Mouse (Mus musculus) heart, postnatal 0 days (tissue): ENCODE results near the gene Stt3b.

Experiments used
- CTCF ChIP-seq: IDR thresholded peaks from 2 replicates; pipeline ENCODE4 v1.5.1; 2016; ENCODE audit warnings: antibody characterized with exemption, control low read depth, low read depth
- EP300 ChIP-seq: IDR thresholded peaks from 2 replicates; pipeline ENCODE4 v1.6.1; 2016; ENCODE audit warnings: antibody characterized with exemption, low read depth

DNA sequence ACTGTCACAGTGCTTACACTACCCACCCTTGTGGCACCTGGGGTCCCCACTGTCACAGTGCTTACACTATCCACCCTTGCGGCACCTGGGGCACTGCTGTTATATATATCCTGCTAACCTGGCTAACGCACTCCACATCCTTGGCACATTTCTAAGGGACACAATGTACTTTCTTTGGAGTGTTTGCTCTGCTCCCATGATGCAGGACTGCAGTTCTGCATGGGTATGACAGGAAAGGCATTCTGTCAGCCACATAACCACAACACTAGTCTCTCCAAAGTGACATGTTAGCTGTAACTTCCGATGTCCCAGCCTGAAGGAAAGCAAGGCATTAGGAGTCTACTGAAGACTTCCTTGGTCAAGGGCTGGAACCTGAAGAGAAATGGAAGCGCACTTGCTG lies 26.8 kb downstream of the Stt3b start:
- TF ChIP-seq CTCF: no peak
- TF ChIP-seq EP300: no peak
